Mouse (Mus musculus) neural tube, embryonic 12.5 days (tissue): ENCODE measurements at regions not wholly inside any gene's neighbourhood (a gene's known extent, or its start where the extent isn't known, plus 50 kb on each side); places are given as distances from the start of the nearest gene placed in this dataset.

Experiments
- ATAC-seq: fragments of 200-750 bp; cut with Nextera tagmentation; 2 replicates; pipeline ENCODE4 v1.8.0; 2017; ENCODE audit warnings: low read depth, mild to moderate bottlenecking, moderate TSS enrichment, moderate library complexity; ENCODE audit not compliant: low FRiP score
- H3K27ac ChIP-seq: fragments of 300-500 bp; sonication (generic); 2 replicates; pipeline ENCODE4 v1.5.1; 2016
- H3K27me3 ChIP-seq: fragments of 300-500 bp; sonication (generic); replicated peaks from 2 replicates; pipeline ENCODE4 v1.6.1; 2016; ENCODE audit warnings: mild to moderate bottlenecking
- H3K36me3 ChIP-seq: fragments of 300-500 bp; sonication (generic); 2 replicates; pipeline ENCODE4 v1.6.1; 2016; ENCODE audit warnings: mild to moderate bottlenecking
- H3K4me1 ChIP-seq: fragments of 300-500 bp; sonication (generic); 2 replicates; pipeline ENCODE4 v1.6.1; 2016
- H3K4me2 ChIP-seq: fragments of 300-500 bp; sonication (generic); replicated peaks from 2 replicates; pipeline ENCODE4 v1.6.1; 2016; ENCODE audit warnings: mild to moderate bottlenecking
- H3K4me3 ChIP-seq: fragments of 300-500 bp; sonication (generic); 2 replicates; pipeline ENCODE4 v1.5.1; 2016
- H3K9ac ChIP-seq: fragments of 300-500 bp; sonication (generic); 2 replicates; pipeline ENCODE4 v1.6.1; 2016; ENCODE audit warnings: mild to moderate bottlenecking
- H3K9me3 ChIP-seq: fragments of 300-500 bp; sonication (generic); 2 replicates; pipeline ENCODE4 v1.6.1; 2016; ENCODE audit warnings: mild to moderate bottlenecking
- WGBS: fragments of 180-500 bp; shearing (Covaris S2); methylation state at CpG from one replicate; pipeline ENCODE4 v1.1.7; 2016; 5-methylcytosine and 5-hydroxymethylcytosine counted together

GRCm38 (mm10) chr6:140258761-140259160 is 165.1 kb upstream of the Plekha5 start:
- Histone ChIP-seq H3K4me3 (no peak overlapping the region), H3K36me3 (no peaks in the 10 kb centered on the region), H3K27ac (no peak overlapping the region), H3K27me3 (no peaks in the 10 kb centered on the region), H3K9ac (no peak overlapping the region), H3K9me3 (no peaks in the 10 kb centered on the region), H3K4me1 (no peaks in the 10 kb centered on the region), H3K4me2 (no peak overlapping the region)
- no peak for ATAC-seq
- 89% methylated on average over 3 of the region's 3 CpGs for WGBS

DNA sequence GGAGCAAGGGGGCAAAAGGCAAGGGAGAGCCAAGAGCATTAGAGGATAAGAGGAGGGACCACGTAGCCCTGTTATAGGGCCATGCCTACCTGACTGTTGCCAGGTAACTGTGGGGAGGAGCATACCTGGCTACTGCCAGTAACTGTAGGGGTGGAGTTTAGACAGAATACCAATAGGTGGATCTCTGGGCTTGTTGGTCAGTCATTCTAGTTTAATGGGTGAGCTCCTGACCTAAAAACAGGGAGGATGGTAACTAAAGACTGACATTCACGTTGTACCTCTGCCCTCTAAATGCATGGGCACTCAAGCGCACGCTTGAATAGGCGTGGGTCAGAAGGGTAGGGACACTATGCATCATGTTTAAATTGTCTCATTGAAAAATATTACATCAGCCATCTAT is 165.8 kb upstream of the Plekha5 start:
- H3K36me3 ChIP-seq = no peaks in the 10 kb centered on the region
- H3K4me2 ChIP-seq = no peak overlapping the region
- H3K9ac ChIP-seq = no peak overlapping the region
- no peaks in the 10 kb centered on the region for H3K9me3 ChIP-seq
- 87% methylated on average over 5 of the region's 5 CpGs for WGBS
- H3K27ac ChIP-seq = no peak overlapping the region
- no peaks in the 10 kb centered on the region for H3K27me3 ChIP-seq
- no peak for ATAC-seq
- H3K4me3 ChIP-seq = no peak overlapping the region
- H3K4me1 ChIP-seq = no peaks in the 10 kb centered on the region

DNA sequence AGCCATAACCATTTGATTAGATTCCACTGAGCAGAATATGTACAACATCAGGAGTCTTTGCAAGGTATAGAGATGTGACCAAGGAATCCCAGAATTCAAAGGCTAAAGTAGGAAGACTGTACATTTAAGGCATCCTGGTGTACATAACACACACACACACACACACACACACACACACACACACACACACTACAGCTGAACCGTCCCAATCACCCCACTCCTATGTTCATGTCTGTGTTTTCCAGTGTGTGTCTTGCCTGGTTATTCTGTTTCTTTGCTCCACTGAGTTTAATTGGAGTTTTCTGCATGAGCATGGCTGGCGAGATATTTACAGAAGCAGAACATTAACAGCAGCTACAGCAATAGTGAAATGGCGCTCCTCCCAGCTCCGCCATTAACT is 172.3 kb upstream of the Plekha5 start:
- H3K9ac ChIP-seq = no peak overlapping the region
- H3K9me3 ChIP-seq = no peaks in the 10 kb centered on the region
- H3K36me3 ChIP-seq = no peaks in the 10 kb centered on the region
- ATAC-seq = peak; percentile 50
- H3K27me3 ChIP-seq = no peaks in the 10 kb centered on the region
- no peak overlapping the region for H3K27ac ChIP-seq
- no peak overlapping the region for H3K4me2 ChIP-seq
- 80% methylated on average over 4 of the region's 4 CpGs for WGBS
- H3K4me1 ChIP-seq = no peaks in the 10 kb centered on the region
- no peak overlapping the region for H3K4me3 ChIP-seq

DNA sequence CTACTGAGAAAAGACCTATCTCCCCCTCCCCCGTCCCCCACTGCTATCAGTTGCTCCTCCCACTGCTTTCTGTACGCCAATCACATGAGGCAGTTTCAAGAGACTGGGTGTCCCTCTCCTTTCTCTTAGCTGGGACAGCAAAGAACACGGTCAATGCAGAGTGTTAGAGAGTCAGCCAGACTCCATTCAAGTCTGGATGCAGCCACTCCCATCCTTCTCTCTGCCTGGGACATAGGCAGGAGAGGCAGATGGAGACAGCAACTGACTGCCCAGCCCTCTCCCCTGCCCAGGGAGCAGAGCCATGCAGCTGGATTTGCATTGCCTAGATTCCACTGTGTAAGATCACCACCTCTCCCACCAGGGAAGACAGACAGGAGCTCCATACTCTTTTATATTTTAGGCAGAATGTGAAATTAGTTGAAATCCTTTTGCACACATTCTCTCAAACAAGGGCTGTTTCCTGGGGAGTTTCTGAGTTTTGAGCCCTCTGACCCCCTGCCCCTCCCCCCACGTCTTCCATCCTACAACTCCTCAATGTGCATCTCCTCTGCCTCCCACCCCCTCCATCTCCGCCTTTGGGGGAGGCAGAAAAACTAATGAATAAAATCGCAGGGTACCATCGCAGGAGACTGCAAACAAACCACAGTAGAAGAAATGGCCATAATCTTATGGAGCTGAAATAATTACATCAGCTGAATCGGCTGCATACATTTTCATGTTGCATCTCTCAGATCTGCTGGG is 180.3 kb upstream of the Plekha5 start:
- Histone ChIP-seq H3K4me3 (no peak overlapping the region), H3K4me2 (no peak overlapping the region), H3K4me1 (no peaks in the 10 kb centered on the region), H3K36me3 (no peaks in the 10 kb centered on the region), H3K9ac (no peak overlapping the region), H3K9me3 (no peaks in the 10 kb centered on the region), H3K27me3 (no peaks in the 10 kb centered on the region), H3K27ac (no peak overlapping the region)
- peak; percentile 61; the same call in 1 of the 2 replicates for ATAC-seq
- WGBS = 40% methylated on average over 8 of the region's 8 CpGs

- Histone ChIP-seq H3K9ac (no peak overlapping the region), H3K27ac (no peak overlapping the region), H3K27me3 (no peaks in the 10 kb centered on the region), H3K4me1 (no peaks in the 10 kb centered on the region), H3K4me3 (no peak overlapping the region), H3K4me2 (no peak overlapping the region), H3K9me3 (no peaks in the 10 kb centered on the region), H3K36me3 (no peaks in the 10 kb centered on the region)
- ATAC-seq = no peak
- 27% methylated on average over 8 of the region's 8 CpGs for WGBS
Measured at GRCm38 (mm10) chr6:140239356-140239755, 184.5 kb upstream of the Plekha5 start.

DNA sequence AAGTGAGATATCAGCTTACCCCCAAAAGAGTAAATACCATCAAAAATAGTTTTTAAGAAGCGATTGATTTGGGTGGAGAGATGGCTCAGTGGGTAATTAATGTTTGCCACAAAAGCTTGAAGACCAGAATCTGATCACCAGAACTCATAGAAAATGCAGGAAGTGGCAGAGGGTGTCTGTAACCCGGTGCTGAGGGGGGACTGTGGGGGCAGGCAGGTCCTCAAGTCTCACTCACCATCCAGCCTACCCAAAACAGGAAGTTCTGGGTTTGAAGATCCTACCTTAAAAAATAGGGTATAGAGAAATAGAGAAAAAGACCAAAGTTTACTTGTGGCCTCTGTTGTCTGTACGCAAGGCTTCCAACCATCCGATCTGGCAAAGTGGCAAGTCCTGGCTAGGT is 190.3 kb upstream of the Plcz1 start:
- ATAC-seq = no peak
- WGBS = 91% methylated on average over 4 of the region's 4 CpGs
- H3K36me3 ChIP-seq = no peaks in the 10 kb centered on the region

DNA sequence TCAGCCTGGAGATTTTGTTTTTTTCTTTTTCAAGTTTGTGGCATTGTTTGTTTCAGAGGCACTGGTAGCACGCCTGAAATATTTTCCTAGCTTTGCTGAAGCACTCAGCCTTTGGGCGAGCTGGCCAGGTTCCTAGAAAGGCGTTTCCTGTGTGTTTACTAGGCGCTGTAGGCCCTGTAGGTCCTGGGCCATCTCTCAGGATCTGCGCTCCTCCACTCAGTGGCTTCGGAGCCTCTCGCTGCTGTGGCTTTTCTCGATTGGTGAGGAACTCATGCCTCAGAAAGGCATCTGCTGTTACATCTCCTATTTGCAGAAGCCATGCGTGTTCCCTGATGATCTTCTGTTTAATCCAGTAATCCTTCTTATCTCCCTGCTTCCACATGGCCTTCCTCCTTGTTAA is 188.0 kb upstream of the Plcz1 start:
- Histone ChIP-seq H3K9ac (no peak overlapping the region), H3K27ac (no peak overlapping the region), H3K9me3 (no peaks in the 10 kb centered on the region), H3K36me3 (no peaks in the 10 kb centered on the region), H3K27me3 (no peaks in the 10 kb centered on the region), H3K4me1 (no peaks in the 10 kb centered on the region), H3K4me3 (no peak overlapping the region), H3K4me2 (no peak overlapping the region)
- WGBS = 86% methylated on average over 9 of the region's 9 CpGs
- ATAC-seq = no peak

More for the DNA sequence above, 190.3 kb upstream of the Plcz1 start:
- Histone ChIP-seq H3K27ac (no peak overlapping the region), H3K9ac (no peak overlapping the region), H3K4me2 (no peak overlapping the region), H3K9me3 (no peaks in the 10 kb centered on the region), H3K4me3 (no peak overlapping the region), H3K4me1 (no peaks in the 10 kb centered on the region), H3K27me3 (no peaks in the 10 kb centered on the region)

DNA sequence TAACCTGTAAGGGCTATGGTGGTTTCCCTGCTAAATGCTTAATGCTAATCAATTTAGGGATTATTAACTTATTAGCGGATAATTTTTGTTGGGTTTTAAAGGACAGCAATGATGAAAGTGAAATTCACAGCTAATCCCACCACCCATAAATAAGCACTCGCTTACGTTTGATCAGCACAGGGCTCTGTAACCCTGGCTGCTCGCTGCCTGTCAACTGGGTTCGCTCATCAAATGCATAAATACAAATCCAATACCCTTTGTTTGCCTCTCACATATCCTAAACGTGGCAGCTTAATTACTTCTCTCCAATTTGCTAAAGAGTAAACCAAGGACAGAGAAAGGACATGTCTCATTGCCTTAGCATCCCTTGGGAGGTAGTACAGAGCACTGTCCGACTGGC is 187.5 kb upstream of the Plcz1 start:
- Histone ChIP-seq H3K4me3 (no peak overlapping the region), H3K9ac (no peak overlapping the region), H3K4me2 (no peak overlapping the region), H3K36me3 (no peaks in the 10 kb centered on the region), H3K4me1 (no peaks in the 10 kb centered on the region), H3K27me3 (no peaks in the 10 kb centered on the region), H3K9me3 (no peaks in the 10 kb centered on the region), H3K27ac (no peak overlapping the region)
- WGBS = 72% methylated on average over 7 of the region's 7 CpGs
- no peak for ATAC-seq

- WGBS = 79% methylated on average over 1 of the region's 1 CpGs
- Histone ChIP-seq H3K4me1 (no peaks in the 10 kb centered on the region), H3K9me3 (no peaks in the 10 kb centered on the region), H3K4me3 (no peak overlapping the region), H3K27me3 (no peaks in the 10 kb centered on the region), H3K9ac (no peak overlapping the region), H3K4me2 (no peak overlapping the region), H3K36me3 (no peaks in the 10 kb centered on the region), H3K27ac (no peak overlapping the region)
- ATAC-seq = no peak
Measured at GRCm38 (mm10) chr6:140222534-140223324, 181.5 kb upstream of the Plcz1 start.

- 70% methylated on average over 5 of the region's 5 CpGs for WGBS
- no peaks in the 10 kb centered on the region for H3K27me3 ChIP-seq
- H3K27ac ChIP-seq = no peak overlapping the region
- no peaks in the 10 kb centered on the region for H3K9me3 ChIP-seq
- no peak overlapping the region for H3K9ac ChIP-seq
- H3K4me2 ChIP-seq = no peak overlapping the region
- H3K36me3 ChIP-seq = no peaks in the 10 kb centered on the region
- H3K4me1 ChIP-seq = no peaks in the 10 kb centered on the region
- no peak for ATAC-seq
- H3K4me3 ChIP-seq = no peak overlapping the region
Measured at GRCm38 (mm10) chr6:140221653-140222272, 180.5 kb upstream of the Plcz1 start.

DNA sequence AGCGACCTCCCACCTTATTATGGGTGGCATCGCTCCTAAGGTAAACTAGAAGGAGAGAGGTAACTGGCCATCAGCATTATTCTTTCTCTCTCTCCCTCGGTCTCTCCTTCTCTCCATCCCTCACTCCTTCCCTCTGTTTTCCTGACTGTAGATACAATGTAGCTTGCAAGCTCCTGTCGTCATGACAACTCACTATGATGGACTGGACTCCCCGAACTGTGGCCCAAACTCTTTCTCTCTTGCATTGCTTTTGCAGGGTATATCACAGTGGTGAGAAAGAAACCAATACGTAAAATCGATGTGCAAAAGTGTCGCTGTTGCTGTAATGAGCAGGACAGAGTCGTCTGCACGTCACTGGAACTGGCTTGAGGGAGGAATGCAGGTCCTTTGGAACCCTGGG is 177.5 kb upstream of the Plcz1 start:
- no peak for ATAC-seq
- H3K36me3 ChIP-seq = no peaks in the 10 kb centered on the region

DNA sequence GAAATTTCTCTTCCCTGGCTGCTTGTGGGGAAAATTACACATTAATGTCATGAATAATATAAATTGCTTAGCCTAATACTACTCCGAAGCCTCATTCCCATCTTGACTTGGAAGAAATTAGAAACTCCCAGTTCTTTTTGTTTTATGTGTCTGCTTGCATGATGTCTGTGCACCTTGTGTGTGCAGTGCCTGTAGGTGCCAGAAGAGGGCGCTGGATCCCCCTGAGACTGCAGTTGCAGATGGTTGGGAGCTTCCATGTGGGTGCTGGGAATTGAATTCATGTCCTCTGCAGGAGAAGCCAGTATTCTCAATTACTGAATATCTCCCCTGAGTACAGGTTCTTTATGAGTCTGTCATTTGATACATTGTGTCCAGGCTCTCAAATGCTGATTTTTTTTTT is 171.1 kb upstream of the Plcz1 start:
- Histone ChIP-seq H3K9ac (no peak overlapping the region), H3K27ac (no peak overlapping the region), H3K4me1 (no peaks in the 10 kb centered on the region), H3K27me3 (no peaks in the 10 kb centered on the region), H3K9me3 (no peaks in the 10 kb centered on the region), H3K4me3 (no peak overlapping the region), H3K4me2 (no peak overlapping the region), H3K36me3 (no peaks in the 10 kb centered on the region)
- no peak for ATAC-seq
- WGBS = 62% methylated on average over 2 of the region's 2 CpGs

More for the DNA sequence above, 177.5 kb upstream of the Plcz1 start:
- H3K27ac ChIP-seq = no peak overlapping the region
- no peak overlapping the region for H3K9ac ChIP-seq
- WGBS = 84% methylated on average over 10 of the region's 10 CpGs
- H3K9me3 ChIP-seq = no peaks in the 10 kb centered on the region
- H3K4me2 ChIP-seq = no peak overlapping the region
- no peak overlapping the region for H3K4me3 ChIP-seq
- H3K27me3 ChIP-seq = no peaks in the 10 kb centered on the region
- H3K4me1 ChIP-seq = no peaks in the 10 kb centered on the region
